Mouse (Mus musculus): ENCODE results near the gene Polrmt.
A peak's percentile ranks its signal among the peaks of the same experiment; 100 is the strongest.

The Polrmt gene

DNA sequence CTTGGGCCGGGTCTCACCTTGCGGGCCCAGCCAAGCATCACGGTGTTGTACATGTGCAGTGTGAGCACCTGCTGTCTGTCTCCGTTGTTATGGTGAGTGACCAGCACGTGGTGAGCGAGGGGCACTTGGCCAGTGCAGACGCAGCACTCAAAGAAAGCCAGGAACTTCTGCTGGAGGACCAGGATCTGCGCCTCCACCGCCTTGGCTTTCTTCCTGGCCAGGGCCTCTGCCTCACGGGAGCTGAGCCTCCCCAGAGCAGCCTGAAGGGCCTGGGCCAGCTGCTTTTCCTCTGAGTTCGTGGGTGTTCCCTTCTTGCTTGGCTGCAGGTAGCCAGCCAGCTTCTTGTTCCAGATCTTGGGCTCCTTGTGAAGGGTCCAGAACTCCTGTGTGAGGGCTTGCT is 3.2 kb downstream of the Polrmt start:
- ATAC-seq (ENCODE audit: low TSS enrichment) = no peak

DNA sequence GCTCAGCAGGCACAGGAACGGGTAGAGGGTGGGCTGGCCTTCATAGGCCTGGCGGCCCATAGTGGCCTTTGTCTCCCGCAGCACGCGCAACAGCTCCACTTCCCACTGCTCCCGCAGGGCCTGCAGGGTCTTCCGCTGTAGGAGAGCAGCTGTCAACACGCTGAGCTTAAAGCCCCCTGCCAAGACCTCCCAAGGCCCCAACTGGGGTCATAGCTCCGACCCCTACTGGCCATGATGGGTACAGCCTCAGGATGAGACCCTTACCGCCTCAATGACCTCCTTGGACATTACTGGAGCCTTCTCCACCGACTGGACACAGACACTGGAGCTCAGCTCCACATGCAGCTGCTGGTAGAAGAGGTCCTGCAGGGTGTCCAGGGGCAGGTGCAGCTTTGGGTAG is 5.5 kb downstream of the Polrmt start:
- no peak for ATAC-seq (ENCODE audit: low TSS enrichment)

DNA sequence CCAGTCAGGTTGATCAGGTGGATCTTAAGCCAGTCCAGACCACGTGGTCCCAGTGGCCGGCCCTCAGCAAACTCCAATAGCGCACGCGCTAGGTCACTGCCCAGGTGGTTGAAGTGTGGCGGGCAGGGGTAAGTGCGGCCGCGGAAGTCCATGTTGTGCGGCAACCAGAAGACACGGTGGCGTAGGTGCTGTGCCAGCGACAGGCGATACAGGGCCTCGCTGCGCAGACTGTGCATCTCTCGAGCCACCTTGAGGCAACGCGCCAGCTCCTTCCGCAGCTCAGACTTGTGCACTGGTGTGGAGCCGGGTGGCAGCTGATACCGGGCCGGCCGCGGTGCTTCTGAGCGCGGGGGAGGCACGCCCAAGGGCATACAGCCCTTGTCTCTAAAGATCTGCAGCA is 7.1 kb downstream of the Polrmt start:
- ATAC-seq (ENCODE audit: low TSS enrichment) = no peak

DNA sequence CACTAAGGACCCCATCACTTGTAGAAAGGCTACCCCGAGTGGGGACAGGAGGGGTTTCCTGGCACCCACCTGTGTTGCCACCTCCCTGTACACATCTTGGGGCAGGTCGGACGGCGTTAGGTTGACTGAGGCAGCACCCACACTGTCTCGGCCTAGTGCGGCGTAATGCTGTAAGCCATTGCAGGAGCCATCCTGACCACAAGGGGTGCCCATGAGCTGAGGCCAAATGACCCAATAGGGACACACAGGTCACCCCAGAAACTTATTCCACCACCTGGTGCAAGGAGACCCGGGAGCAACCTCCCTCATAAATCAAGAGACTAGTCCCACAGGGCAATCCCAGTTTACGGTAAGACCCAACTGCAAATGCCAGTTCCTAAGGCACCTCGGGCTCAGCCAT is 8.1 kb downstream of the Polrmt start:
- ATAC-seq (ENCODE audit: low TSS enrichment) = no peak

DNA sequence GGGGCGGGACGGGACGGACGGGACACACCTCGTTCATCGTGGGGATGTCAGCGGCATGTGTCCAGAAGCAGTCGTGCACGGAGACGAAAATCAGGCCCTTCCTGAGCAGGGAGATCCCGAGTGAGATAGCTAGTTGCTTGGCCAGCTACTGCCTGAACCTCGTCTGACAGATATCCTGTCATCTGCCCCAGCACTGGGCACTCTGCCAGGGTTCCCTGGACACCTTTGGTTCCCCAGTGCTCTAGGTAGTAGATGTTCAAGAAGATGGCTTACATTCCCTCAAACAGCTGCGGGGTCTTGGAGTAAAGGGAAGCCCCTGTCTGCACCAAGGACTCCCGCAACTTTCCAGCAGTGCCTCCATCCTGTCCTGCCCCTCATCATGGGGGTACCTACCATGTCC is 9.7 kb downstream of the Polrmt start:
- no peak for ATAC-seq (ENCODE audit: low TSS enrichment)

DNA sequence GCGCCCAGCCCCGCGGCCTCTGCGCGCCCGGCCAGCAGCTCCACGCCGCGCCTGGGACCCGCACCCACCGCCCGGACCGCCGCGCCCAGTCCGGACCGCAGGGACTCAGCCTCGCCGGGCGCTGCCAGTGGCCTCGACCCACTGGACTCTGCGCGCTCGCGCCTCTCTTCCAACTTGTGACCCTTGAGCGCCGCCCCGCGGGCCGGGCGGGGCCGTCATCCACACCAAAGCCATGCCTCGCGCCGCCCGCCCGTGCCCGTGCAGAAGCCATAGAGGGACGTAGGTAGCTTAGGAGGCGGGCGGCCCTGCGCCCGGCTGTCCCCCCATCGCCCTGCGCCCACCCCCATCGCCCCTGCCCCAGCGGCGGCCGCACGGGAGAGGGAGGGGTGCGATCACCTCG is 11.0 kb downstream of the Polrmt start:
- no peak for ATAC-seq (ENCODE audit: low TSS enrichment)

DNA sequence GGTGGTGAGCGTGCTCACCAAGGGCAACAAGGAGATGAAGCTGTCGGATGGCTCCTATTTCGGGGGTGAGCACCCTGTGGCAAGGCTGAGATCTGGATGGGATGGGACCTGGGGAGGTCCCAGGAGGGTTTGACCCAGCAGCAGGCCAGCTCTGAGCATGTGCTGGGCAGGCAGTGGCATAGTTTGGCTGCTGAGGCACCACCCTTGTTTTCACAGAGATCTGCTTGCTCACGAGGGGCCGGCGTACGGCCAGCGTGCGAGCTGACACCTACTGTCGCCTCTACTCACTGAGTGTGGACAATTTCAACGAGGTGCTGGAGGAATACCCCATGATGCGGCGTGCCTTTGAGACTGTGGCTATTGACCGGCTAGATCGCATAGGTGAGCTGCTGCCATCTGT is 12.5 kb downstream of the Polrmt start:
- no peak for ATAC-seq (ENCODE audit: low TSS enrichment)

DNA sequence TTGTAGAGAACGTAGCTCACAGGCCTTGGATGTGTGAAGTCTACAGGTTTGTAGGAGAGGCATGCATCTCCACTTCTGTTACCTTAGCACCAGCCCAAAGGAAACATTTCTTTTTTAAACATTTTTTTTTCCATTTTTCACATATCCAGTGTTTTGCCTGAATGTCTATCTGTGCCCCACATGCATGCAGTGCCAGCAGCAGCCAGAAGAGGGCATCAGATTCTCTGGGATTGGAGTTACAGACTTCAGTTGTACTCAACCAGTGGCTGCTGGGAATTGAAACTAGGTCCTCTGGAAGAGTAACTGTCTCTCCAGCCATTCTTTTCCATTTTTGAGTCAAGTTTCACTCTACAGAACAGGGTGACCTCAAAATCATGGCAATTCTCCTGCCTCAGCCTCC is 13.9 kb downstream of the Polrmt start:
- no peak for ATAC-seq (ENCODE audit: low TSS enrichment)

DNA sequence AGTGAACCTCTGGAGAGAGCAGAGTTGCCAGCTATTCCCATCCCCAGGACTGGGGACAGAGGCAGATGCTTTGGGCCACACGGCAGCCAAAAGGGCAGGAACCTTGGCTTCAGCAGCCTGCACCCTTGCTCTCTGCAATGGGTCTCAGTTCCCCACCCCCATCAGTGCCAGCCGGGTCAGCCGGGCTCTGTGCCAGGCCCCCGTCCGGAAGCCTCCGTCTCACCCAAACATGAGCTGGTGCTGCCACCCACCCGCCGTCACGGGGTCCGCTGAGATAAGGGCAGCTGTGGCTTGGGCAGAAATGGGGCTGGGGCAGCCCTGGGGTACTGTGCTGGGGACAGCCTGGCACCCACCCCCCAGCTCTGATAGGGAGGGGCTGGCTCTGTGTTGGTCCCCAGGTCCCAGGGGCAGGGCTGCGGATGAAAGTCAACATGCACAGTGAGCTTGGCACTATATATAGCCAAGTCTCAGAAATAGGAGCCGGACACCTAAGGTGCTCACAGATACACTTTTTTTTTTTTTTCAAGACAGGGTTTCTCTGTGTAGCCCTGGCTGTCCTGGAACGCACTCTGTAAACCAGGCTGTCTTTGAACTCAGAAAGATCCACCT is 16.9 kb downstream of the Polrmt start:
- ATAC-seq (ENCODE audit: low TSS enrichment) = peak; percentile 14; the same call in 1 of the 2 replicates

DNA sequence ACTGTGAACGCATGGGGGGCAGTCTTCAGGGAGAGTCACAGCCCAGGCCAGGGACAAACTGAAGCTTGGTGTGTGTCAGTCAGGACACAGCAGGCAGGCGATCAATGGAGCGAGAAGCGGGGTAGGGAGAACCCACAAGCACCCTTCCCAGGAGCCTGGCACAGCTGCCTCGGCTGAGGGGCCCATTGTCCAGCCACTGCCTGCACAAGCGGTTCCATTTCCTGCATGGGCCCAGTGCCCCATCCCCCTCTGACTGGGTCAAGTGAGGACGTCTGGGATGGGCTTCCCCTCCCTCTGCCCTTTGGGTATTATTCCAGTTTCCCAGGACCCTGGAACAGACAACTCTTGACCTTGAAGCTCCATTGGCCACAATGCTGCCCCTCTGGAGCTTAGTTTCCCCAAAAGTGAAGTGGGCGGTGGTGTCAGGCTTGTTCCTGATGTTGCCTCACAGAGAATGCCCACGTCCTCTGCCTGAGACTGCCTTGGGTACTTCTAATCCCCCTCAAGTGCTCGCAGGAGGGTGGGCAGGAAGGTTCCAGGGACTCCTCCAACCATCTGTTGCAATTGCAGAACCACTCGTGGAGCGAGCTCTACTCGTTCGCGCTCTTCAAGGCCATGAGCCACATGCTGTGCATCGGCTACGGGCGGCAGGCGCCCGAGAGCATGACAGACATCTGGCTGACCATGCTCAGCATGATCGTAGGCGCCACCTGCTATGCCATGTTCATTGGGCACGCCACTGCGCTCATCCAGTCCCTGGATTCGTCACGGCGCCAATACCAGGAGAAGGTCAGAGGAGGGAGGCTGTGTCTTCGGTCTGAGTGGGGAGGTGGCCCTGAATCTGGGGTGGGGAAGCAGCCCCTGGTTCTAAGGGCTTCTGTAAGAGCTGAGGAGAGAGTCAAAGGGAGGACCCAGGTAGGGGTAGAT is 17.8 kb downstream of the Polrmt start:
- peak; percentile 60 for ATAC-seq (ENCODE audit: low TSS enrichment)

DNA sequence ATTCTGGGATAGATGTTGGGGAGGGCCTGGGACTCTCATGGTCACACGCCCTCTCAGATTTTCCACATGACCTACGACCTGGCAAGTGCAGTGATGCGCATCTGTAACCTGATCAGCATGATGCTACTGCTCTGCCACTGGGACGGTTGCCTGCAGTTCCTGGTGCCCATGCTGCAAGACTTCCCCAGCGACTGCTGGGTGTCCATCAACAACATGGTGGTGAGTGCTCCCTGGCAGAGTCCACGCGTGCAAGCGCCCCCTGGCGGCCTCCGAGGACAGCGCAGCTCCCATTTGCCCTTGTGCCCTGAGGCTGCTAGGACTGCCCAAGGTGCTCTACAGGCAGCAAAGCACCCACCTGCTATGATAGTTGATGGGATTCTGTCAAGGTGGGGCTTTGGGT is 20.3 kb downstream of the Polrmt start:
- no peak for ATAC-seq (ENCODE audit: low TSS enrichment)

DNA sequence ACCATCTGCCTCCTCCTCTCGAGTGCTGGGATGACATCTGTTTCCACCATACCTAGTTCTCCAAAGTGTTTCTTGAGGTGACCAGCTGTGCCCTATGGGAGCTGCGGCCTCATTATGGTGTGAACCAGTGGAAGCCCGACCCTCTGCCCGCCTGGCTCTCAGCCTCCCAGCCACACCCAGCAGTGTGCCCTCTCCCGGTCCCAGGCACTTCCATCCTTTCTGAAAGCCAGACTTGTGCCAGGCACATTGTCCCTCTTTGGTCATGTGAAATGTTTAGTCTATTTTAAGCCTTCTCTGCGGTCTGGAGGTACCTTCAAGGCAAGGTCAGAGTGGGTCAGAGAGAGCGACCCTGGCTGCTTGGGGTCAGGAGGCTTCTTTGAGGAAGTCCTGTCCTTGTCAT is 22.7 kb downstream of the Polrmt start:
- no peak for ATAC-seq (ENCODE audit: low TSS enrichment)

DNA sequence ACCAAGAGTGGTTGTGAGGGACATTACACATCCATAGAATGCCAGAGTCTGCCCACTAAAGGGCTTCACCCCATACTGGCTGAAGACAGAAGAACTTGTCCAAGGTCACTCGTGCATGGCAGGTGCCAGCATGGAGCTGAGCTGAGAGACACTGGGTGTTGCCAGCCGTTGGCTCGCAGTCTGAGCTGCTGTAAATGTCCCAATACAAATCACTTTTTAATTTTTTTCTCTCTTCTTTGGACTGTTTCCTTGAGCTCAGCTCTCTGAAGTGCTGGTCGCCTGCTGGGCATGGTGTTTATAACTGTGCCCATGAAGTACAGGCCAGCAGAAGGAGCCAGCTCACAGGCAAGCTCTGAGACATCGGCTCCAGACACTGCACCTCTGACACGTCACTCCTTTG is 23.3 kb downstream of the Polrmt start:
- ATAC-seq (ENCODE audit: low TSS enrichment) = no peak

DNA sequence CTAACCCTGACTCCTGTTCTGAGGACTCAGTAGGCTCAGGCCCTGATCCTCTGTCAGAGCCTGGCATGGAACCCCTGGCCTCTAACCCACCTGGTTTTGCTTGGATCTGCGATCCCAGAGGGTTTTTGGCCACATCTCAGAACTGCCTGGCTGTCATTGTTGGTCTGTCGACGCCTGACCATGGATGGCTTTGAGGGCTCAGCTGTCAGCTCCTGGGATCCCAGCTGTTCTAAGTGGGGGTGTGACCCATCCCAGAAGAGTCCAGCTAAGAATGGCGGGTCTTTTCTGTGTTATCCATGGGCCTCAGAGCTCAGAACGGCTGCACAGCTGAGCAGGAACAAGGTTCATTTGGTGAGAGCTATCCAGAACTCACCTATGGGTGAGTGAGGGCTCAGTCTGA is 25.3 kb downstream of the Polrmt start:
- ATAC-seq (ENCODE audit: low TSS enrichment) = no peak

DNA sequence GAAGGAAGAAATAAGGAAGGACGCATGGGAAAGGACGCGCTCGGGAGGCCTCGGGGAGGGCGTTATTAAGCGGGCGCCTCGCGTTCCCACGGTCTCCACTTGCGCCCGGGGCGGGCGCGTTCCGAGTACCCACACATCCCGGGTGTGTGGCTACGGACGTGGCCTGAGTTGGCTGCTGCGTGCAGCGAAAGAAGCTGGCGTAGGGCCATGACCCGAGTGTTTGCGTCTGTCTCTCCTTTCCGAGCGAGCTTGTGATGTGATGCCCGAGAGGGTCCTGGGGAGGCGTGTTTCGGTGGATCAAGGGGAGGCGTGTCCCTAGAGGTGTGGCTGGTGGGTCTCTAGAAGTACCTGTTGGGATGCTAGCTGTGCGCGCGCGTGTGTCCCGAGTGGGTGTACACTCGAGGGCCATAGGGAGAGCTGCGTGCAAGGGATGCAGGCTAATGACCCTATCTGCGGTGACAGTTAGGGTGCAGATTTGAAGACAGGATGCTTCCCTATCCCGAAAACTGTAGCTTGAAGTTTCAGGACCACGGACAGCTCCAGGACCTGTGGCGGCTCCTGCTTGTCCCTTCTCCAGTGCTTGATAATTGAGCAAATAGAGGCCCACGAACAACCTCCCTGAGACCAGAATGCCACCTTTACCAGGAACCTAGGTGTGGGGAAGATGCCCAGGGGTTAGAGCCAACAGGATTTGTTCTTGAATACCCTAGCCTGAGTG is 28.6 kb downstream of the Polrmt start:
- no peak for ATAC-seq (ENCODE audit: low TSS enrichment)

DNA sequence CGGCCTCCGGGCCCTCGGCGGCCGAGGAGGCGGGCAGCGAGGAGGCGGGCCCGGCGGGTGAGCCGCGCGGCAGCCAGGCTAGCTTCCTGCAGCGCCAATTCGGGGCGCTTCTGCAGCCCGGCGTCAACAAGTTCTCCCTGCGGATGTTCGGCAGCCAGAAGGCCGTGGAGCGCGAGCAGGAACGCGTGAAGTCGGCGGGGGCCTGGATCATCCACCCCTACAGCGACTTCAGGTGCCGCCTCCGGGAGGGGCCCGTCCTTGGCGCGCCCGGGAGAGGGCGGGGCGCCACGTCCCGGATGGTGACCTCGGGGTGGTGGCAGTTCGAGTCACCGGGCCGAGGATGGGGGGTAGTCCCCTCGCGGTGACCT is 29.4 kb downstream of the Polrmt start:
- ATAC-seq (ENCODE audit: low TSS enrichment) = peak; percentile 21; the same call in 1 of the 2 replicates

DNA sequence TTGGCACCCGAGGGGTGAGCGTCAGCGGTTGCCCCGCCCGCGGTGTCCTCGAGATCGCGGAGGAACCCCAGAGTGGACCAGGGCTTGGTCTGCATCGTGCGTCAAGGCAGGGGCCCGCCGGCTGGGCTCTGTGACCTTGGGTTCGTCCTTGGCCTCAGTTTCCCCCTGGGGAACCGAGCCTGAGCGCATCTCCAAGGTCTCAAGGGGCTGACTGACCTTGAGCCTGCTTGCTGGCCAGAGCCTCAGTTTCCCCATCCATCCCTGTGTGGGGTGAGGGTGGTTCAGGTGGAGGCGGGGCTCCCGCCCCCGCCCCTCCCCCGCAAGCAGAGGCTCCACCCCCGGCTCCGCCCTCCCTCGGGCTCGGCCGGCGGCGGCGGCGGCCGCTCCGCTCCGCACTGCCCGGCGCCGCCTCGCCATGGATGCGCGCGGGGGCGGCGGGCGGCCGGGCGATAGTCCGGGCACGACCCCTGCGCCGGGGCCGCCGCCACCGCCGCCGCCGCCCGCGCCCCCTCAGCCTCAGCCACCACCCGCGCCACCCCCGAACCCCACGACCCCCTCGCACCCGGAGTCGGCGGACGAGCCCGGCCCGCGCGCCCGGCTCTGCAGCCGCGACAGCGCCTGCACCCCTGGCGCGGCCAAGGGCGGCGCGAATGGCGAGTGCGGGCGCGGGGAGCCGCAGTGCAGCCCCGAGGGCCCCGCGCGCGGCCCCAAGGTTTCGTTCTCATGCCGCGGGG is 30.0 kb downstream of the Polrmt start, which contains the start of gene Hcn2:
Hcn2 (plus strand) TSS at position 381 of the 734 bp plus-strand sequence.
- ATAC-seq (ENCODE audit: low TSS enrichment) = no peak

DNA sequence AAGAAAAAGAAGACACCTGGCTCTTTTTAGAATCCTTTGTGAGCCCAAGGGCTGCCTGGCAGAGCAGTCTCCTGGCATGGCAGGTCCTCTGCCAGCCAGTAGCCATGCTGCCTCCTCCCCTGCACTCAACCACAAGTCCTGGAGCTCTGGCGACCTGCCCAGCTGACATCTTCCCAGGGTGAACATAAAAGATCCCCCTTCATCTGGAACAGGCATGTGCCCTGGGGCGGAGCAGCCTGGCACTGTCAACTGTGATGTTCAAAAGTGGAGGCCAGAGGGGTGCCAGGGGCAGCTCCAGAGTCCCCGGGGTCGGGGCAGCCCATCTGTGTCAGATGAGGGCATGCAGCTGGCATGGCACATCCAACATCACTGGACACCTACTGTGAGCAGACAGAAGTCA is 31.4 kb downstream of the Polrmt start:
- ATAC-seq (ENCODE audit: low TSS enrichment) = no peak

DNA sequence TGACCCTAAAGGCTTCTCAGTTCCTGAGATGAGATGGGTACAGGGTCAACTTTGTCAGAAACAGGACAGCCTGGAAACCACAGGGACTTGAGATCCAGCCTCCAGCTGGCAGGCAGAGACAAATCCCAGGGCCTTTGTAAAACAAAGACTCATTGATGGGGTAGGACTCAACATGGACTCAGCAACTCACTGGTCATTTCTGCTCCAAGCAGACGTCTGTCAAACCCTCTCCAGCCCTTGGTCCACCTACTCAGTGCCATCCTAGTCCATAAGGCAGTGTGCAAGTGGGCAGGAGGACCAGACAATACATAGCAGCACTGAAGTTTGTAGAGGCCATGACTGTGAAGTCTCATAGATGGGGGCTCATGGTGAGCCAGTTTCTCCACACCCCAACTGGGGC is 33.2 kb downstream of the Polrmt start:
- no peak for ATAC-seq (ENCODE audit: low TSS enrichment)

DNA sequence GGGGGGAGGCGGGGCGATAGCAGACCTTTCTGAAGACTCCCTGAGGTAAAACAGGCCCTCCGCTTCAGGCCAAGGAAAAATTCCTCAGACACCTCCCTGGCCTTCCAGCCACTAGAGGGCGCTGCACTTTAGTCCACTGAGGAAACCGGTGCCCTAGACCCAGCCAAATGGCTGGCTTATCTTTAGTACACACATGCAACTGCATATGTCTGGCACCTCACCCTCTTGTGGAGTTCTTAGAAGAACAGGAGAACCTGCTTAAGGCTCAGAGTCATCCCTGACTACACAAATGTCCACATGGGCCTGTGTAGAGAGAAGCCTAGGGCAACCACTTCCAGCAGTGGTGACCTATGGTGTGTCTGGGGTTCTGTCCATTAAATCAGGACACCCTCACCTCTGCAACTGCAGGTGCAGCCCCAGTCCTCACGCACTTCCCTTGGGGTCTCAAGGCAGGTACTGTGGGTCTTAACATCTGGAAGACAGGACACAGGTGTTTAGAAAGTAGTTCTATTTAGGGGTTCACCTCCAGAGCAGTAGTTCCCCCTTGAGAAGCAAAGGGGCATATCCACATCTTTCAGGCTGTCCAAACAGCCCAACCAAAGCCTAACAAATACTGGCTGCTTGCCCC is 33.8 kb downstream of the Polrmt start:
- ATAC-seq (ENCODE audit: low TSS enrichment) = peak; percentile 45

DNA sequence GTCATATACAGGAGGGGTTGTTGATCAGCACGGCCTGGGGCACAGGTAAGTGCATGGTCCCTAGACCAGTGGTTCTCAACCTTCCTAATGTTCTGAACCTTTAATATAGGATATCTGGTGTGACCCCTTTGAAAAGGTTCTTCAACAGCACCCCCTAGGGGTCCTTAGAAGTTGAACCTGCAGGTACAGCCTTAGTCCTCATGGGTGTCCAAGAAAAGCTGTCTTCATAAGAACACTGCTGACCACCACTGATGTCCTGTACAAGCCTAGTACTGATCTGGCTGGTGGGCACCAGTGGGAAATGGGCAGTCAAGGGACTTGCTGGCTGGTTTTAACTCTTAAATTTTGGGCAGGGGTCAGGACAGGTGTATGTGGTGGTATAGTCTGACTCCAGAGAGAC is 34.4 kb downstream of the Polrmt start:
- ATAC-seq (ENCODE audit: low TSS enrichment) = no peak

DNA sequence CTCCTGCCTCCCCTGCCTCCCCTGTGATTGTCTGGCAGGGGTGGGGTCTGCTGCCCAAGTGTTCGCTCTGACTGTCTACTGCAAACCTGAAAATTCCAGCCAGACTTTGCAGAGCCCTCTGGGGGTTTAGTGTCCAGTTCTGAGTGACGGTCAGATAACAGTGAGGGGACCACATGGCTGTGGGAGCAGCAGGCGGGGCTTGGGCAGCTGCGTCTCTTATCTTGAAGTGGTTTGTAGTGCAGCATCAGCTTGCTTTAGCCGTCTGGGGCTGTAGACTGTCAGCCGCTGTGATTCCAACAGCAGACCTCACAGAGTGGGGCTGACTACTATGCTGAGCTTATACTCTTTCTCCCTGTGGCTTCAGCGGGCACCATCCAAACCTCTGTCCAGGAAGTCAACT is 37.1 kb downstream of the Polrmt start:
- no peak for ATAC-seq (ENCODE audit: low TSS enrichment)
